Mouse (Mus musculus): ENCODE measurements around the gene Plau.
A peak's percentile ranks its signal among the peaks of the same experiment; 100 is the strongest.

The Plau gene

GRCm38 (mm10) chr14:20891941-20892402, 55.5 kb downstream of the Plau start:
- DNase-seq (ENCODE audit: low spot score in 2 of 2), result peak; percentile 28 to 50

Data from left cerebral cortex, adult 9 months (tissue).